ENCODE assay signal across 7 mouse cellular contexts in the genomic region with DNA sequence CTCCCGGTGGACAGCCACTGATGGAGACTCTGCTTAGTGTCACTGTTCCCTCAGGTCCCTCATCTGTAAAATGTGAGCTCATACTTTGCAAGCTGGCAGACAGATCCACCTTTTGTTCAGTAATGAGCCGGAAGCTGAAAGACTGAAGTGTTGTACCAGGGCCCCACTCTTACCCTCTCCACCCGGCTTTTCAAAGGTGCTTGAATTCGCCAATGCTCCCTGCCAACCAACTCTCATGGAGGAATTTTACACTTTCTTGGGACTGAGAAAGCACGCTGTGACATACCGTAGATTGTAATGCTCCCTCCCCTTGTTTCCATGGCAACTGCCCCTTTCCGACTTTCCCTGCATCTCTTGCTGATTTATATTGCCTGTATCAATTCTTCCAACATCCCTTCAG. TPM values are rescaled to one million over a fixed set of nuclear protein-coding genes. Genes with fewer than 3 reads are reported as not detected.
DNase-seq lines count a peak whose midpoint lies in the region; ATAC-seq and TF ChIP-seq lines count a peak whose summit lies in the region.

No protein-coding gene starts in this region.

- peak overlapping the region; percentile 4 for H3K4me3 ChIP-seq in hindbrain, embryonic 16.5 days (ENCODE audit: low read length)
- H3K4me3 ChIP-seq in left cerebral cortex, adult 2 months = no peak overlapping the region
- no peak overlapping the region for H3K4me3 ChIP-seq in kidney, embryonic 14.5 days (ENCODE audit: low read length)

- H3K27me3 ChIP-seq in hindbrain, embryonic 16.5 days (replicated peaks; ENCODE audit: control insufficient read depth, insufficient read depth, low read length) = no peaks in the 10 kb centered on the region
- H3K27me3 ChIP-seq in kidney, embryonic 14.5 days (ENCODE audit: control insufficient read depth, insufficient read depth, low read length) = no peaks in the 10 kb centered on the region

- H3K4me2 ChIP-seq in hindbrain, embryonic 16.5 days (ENCODE audit: low read length) = peak overlapping the region; percentile 42
- H3K4me2 ChIP-seq in kidney, embryonic 14.5 days (replicated peaks; ENCODE audit: low read depth, low read length) = no peak overlapping the region

- 11% methylated on average over 7 of the region's 7 CpGs for whole genome bisulfite sequencing in hindbrain, embryonic 16.5 days
- WGBS in kidney, embryonic 14.5 days = 40% methylated on average over 7 of the region's 7 CpGs

- DNase-seq in R1 (ENCODE audit: low read depth, low spot score) = peak; percentile 82
- DNase-seq in brain, embryonic 14.5 days (ENCODE audit: low read depth) = peak; percentile 88
- DNase-seq in lung, postnatal 4 days = peak; percentile 58 to 71
- no peak for DNase-seq in left cerebral cortex, adult 2 months (ENCODE audit: extremely low spot score in 1 of 2, low spot score in 2 of 2)
- no peak for DNase-seq in gastrocnemius, adult 18-20 months (ENCODE audit: low spot score)

- peaks cover 11% of the 10 kb centered on the region for H3K36me3 ChIP-seq in hindbrain, embryonic 16.5 days (ENCODE audit: control insufficient read depth, insufficient read depth, low read length)
- peaks cover 26% of the 10 kb centered on the region for H3K36me3 ChIP-seq in kidney, embryonic 14.5 days (ENCODE audit: control insufficient read depth, insufficient read depth, low read length)

- peaks cover 10% of the 10 kb centered on the region for H3K4me1 ChIP-seq in hindbrain, embryonic 16.5 days (ENCODE audit: control insufficient read depth, insufficient read depth, low read depth, low read length)
- H3K4me1 ChIP-seq in kidney, embryonic 14.5 days (ENCODE audit: control insufficient read depth, insufficient read depth, low read length) = no peaks in the 10 kb centered on the region

- intact Hi-C loops in left cerebral cortex, adult 2 months (cut with DNase I) = no loop called here

- H3K9ac ChIP-seq in hindbrain, embryonic 16.5 days (ENCODE audit: low read depth, low read length) = peak overlapping the region; percentile 22
- H3K9ac ChIP-seq in kidney, embryonic 14.5 days (ENCODE audit: low read depth, low read length) = no peak overlapping the region

- no peaks in the 10 kb centered on the region for H3K9me3 ChIP-seq in hindbrain, embryonic 16.5 days (ENCODE audit: control insufficient read depth, low read length)
- no peaks in the 10 kb centered on the region for H3K9me3 ChIP-seq in kidney, embryonic 14.5 days (ENCODE audit: control insufficient read depth, low read length)

- no peak for TF ChIP-seq POLR2A in brain, embryonic 14.5 days (IDR thresholded peaks at IDR 0.05; ENCODE audit: borderline replicate concordance, extremely low read depth, insufficient read depth, insufficient read length, poor library complexity, severe bottlenecking)

- ATAC-seq in hindbrain, embryonic 16.5 days = peak; percentile 46
- ATAC-seq in kidney, embryonic 14.5 days (ENCODE audit: low FRiP score, low TSS enrichment) = no peak

- TF ChIP-seq CTCF in brain, embryonic 14.5 days (IDR thresholded peaks at IDR 0.05; ENCODE audit: borderline replicate concordance, extremely low read depth, insufficient read depth, insufficient read length) = no peak
- TF ChIP-seq CTCF in left cerebral cortex, adult 2 months (IDR thresholded peaks at IDR 0.05) = no peak

- peak overlapping the region; percentile 16 for H3K27ac ChIP-seq in hindbrain, embryonic 16.5 days (ENCODE audit: low read depth, low read length)
- H3K27ac ChIP-seq in left cerebral cortex, adult 2 months = no peak overlapping the region
- H3K27ac ChIP-seq in kidney, embryonic 14.5 days (ENCODE audit: low read depth, low read length) = no peak overlapping the region

RNA-seq across cellular contexts. Expression of a gene that starts 34.1 kb away (rescaled TPM):
- 0.57 and 1.2 TPM in 2 replicates for polyA plus RNA-seq in brain, embryonic 14.5 days (2012; rRNA removed)
- 0.35 TPM in 2 replicates for polyA plus RNA-seq in hindbrain, embryonic 16.5 days (2015; fragmentation: Nextera tagmentation; extraction: Ambion mirVana)
- 1 to 10 TPM; 2.0 to 2.4 TPM for total RNA-seq in left cerebral cortex, adult 2 months (2021)
- 0.34 and 0.81 TPM in 2 replicates for polyA plus RNA-seq in kidney, embryonic 14.5 days (2014; fragmentation: Nextera tagmentation; extraction: Ambion mirVana)
- total RNA-seq in gastrocnemius, adult 18-20 months (2021) = 1 to 10 TPM in 1 of 2 experiments, under 1 TPM in 1; 0.90 to 1.1 TPM

Comparison
In these comparisons a context has a peak if more than half of its experiments do, and no peak if none do; other contexts are left out.
1. DNase-seq: peak in R1 (single experiment), brain, embryonic 14.5 days (single experiment) and lung, postnatal 4 days (2 of 2); none in left cerebral cortex, adult 2 months (0 of 2) and gastrocnemius, adult 18-20 months (single experiment).